Mouse (Mus musculus) testis, adult 10 weeks (tissue): ENCODE results near the gene Hspa1l. TPM values are rescaled to one million over a fixed set of nuclear protein-coding genes. Genes with fewer than 3 reads are reported as not detected.

Source experiments
- polyA plus RNA-seq: library from polyadenylated mRNA; stranded (reverse); fragments of 350-450 nt; fragmentation: Illumina TruSeq; extraction: RNeasy Lipid Tissue Mini Kit (QIAGEN cat#74804); gene quantifications from one replicate; pipeline ENCODE4 v1.2.3, GENCODE M21; 2014; ENCODE audit warnings: low read depth, low replicate concordance

Hspa1l gene
- 215 TPM for polyA plus RNA-seq

GRCm38 (mm10) chr17:34972069-34972749 lies at the start of gene Hspa1l, which contains the start of gene Hspa1a:
TSS of gene Hspa1l (plus strand) at chr17:34972703.
TSS of gene Hspa1a (minus strand) at chr17:34972156.

GRCm38 (mm10) chr17:34931061-34931734 lies 41.3 kb upstream of the Hspa1l start, which contains the start of gene Neu1:
TSS of gene Neu1 (plus strand) at chr17:34931253.

GRCm38 (mm10) chr17:34959130-34959778 lies 13.2 kb upstream of the Hspa1l start, which contains the start of gene Hspa1b:
TSS of gene Hspa1b (minus strand) at chr17:34959238.

GRCm38 (mm10) chr17:34969822-34970221 lies 2.7 kb upstream of the Hspa1l start, which contains the start of gene Gm20481:
TSS of gene Gm20481 (plus strand) at chr17:34969912.

GRCm38 (mm10) chr17:34981690-34982180 lies 9.2 kb downstream of the Hspa1l start, which contains the start of gene Lsm2:
TSS of gene Lsm2 (plus strand) at chr17:34981862.

GRCm38 (mm10) chr17:35000717-35001451 lies 28.4 kb downstream of the Hspa1l start, which contains the start of gene Vars:
TSS of gene Vars (plus strand) at chr17:35000987.

GRCm38 (mm10) chr17:35016376-35016775 lies 43.9 kb downstream of the Hspa1l start, which contains the start of gene Vwa7:
TSS of gene Vwa7 (plus strand) at chr17:35016579.

GRCm38 (mm10) chr17:35027277-35028068 lies 55.0 kb downstream of the Hspa1l start, which contains the start of gene Sapcd1:
TSS of gene Sapcd1 (minus strand) at chr17:35028016.

Other genes with a start within 250 kb of the Hspa1l start
- gene C4b, start 228.8 kb upstream of the Hspa1l start, polyA plus RNA-seq = 1.2 TPM
- not detected for gene Cyp21a1, start 168.1 kb upstream of the Hspa1l start, polyA plus RNA-seq
- 8.2 TPM for gene Stk19, start 135.8 kb upstream of the Hspa1l start, polyA plus RNA-seq
- 5.8 TPM for gene Dxo, start 135.7 kb upstream of the Hspa1l start, polyA plus RNA-seq
- 7.9 TPM for gene Skiv2l, start 122.5 kb upstream of the Hspa1l start, polyA plus RNA-seq
- gene Nelfe, start 122.3 kb upstream of the Hspa1l start, polyA plus RNA-seq = 10.0 TPM
- gene Cfb, start 110.2 kb upstream of the Hspa1l start, polyA plus RNA-seq = 0.43 TPM
- 0.18 TPM for gene Zbtb12, start 93.2 kb upstream of the Hspa1l start, polyA plus RNA-seq
- 0.08 TPM for gene Gm20547, start 90.7 kb upstream of the Hspa1l start, polyA plus RNA-seq
- gene C2, start 74.4 kb upstream of the Hspa1l start, polyA plus RNA-seq = 6.5 TPM
- gene Ehmt2, start 74.2 kb upstream of the Hspa1l start, polyA plus RNA-seq = 25.4 TPM
- gene Slc44a4, start 58.2 kb upstream of the Hspa1l start, polyA plus RNA-seq = not detected
- gene Neu1, start 41.5 kb upstream of the Hspa1l start, polyA plus RNA-seq = 0.41 TPM
- gene Hspa1b, start 13.5 kb upstream of the Hspa1l start, polyA plus RNA-seq = 0.56 TPM
- not detected for gene Gm20481, start 2.8 kb upstream of the Hspa1l start, polyA plus RNA-seq
- 0.57 TPM for gene Hspa1a, start 547 bp upstream of the Hspa1l start, polyA plus RNA-seq
- 115 TPM for gene Lsm2, start 9.2 kb downstream of the Hspa1l start, polyA plus RNA-seq
- 53.6 TPM for gene Vars, start 28.3 kb downstream of the Hspa1l start, polyA plus RNA-seq
- gene Vwa7, start 43.9 kb downstream of the Hspa1l start, polyA plus RNA-seq = 0.15 TPM
- gene Sapcd1, start 55.3 kb downstream of the Hspa1l start, polyA plus RNA-seq = not detected
- gene Msh5, start 74.0 kb downstream of the Hspa1l start, polyA plus RNA-seq = 8.7 TPM
- gene Clic1, start 77.3 kb downstream of the Hspa1l start, polyA plus RNA-seq = 10.5 TPM
- gene Ddah2, start 86.3 kb downstream of the Hspa1l start, polyA plus RNA-seq = 0.56 TPM
- 19.3 TPM for gene Ly6g6c, start 92.7 kb downstream of the Hspa1l start, polyA plus RNA-seq
- 1.5 TPM for gene Mpig6b, start 93.5 kb downstream of the Hspa1l start, polyA plus RNA-seq
- not detected for gene Ly6g6e, start 104.2 kb downstream of the Hspa1l start, polyA plus RNA-seq
- not detected for gene Ly6g6d, start 105.4 kb downstream of the Hspa1l start, polyA plus RNA-seq
- not detected for gene Ly6g6f, start 112.9 kb downstream of the Hspa1l start, polyA plus RNA-seq
- gene Abhd16a, start 116.6 kb downstream of the Hspa1l start, polyA plus RNA-seq = 8.2 TPM
- gene Ly6g5c, start 135.6 kb downstream of the Hspa1l start, polyA plus RNA-seq = not detected
- gene Ly6g5b, start 142.7 kb downstream of the Hspa1l start, polyA plus RNA-seq = not detected
- gene Gpank1, start 148.8 kb downstream of the Hspa1l start, polyA plus RNA-seq = 8.7 TPM
- gene Csnk2b, start 149.3 kb downstream of the Hspa1l start, polyA plus RNA-seq = 948 TPM
- gene D17H6S53E, start 153.7 kb downstream of the Hspa1l start, polyA plus RNA-seq = 0.28 TPM
- gene Apom, start 159.3 kb downstream of the Hspa1l start, polyA plus RNA-seq = not detected
- gene Bag6, start 162.5 kb downstream of the Hspa1l start, polyA plus RNA-seq = 44.2 TPM
- gene Prrc2a, start 192.2 kb downstream of the Hspa1l start, polyA plus RNA-seq = 14.1 TPM
- 379 TPM for gene Aif1, start 203.4 kb downstream of the Hspa1l start, polyA plus RNA-seq
- not detected for gene Lst1, start 215.7 kb downstream of the Hspa1l start, polyA plus RNA-seq
- gene Ltb, start 221.7 kb downstream of the Hspa1l start, polyA plus RNA-seq = not detected
- not detected for gene Tnf, start 229.3 kb downstream of the Hspa1l start, polyA plus RNA-seq
- gene Lta, start 232.6 kb downstream of the Hspa1l start, polyA plus RNA-seq = not detected
- not detected for gene Gm16181, start 248.1 kb downstream of the Hspa1l start, polyA plus RNA-seq